8 mouse cellular contexts compared by ENCODE assay signal in genomic region chr4:126058997-126059362, GRCm38 (mm10). TPM values are rescaled to one million over a fixed set of nuclear protein-coding genes. Genes with fewer than 3 reads are reported as not detected.
A peak's percentile ranks its signal among the peaks of the same experiment; 100 is the strongest.
DNase-seq lines count a peak whose midpoint lies in the region; ATAC-seq and TF ChIP-seq lines count a peak whose summit lies in the region.

No protein-coding gene starts in this region.

- H3K9ac ChIP-seq in midbrain, embryonic 15.5 days: peak overlapping the region; percentile 74

- no peak for TF ChIP-seq CTCF in lung, adult 2 months (IDR thresholded peaks at IDR 0.05; ENCODE audit: insufficient read depth, low read length)
- TF ChIP-seq CTCF in embryonic fibroblast, embryonic 13.5 days (IDR thresholded peaks at IDR 0.05; ENCODE audit: borderline replicate concordance, insufficient read depth, low read length): no peak

- H3K9me3 ChIP-seq in midbrain, embryonic 15.5 days: no peaks in the 10 kb centered on the region

- H3K4me1 ChIP-seq in lung, adult 2 months (ENCODE audit: control insufficient read depth, insufficient read depth, low read length): 0 out of 2 replicates have a peak, but pooled peaks cover 4% of the 10 kb centered on the region
- no peaks in the 10 kb centered on the region; the same call in 1 of the 2 replicates for H3K4me1 ChIP-seq in embryonic fibroblast, embryonic 13.5 days (ENCODE audit: control insufficient read depth, insufficient read depth, low read length)
- H3K4me1 ChIP-seq in midbrain, embryonic 15.5 days: peaks cover 24% of the 10 kb centered on the region

- peak overlapping the region; percentile 67 for H3K4me2 ChIP-seq in midbrain, embryonic 15.5 days

- DNase-seq in lung, adult 2 months: no peak
- DNase-seq in lung, postnatal 14 days: no peak
- DNase-seq in layer of hippocampus, adult 8-10 months (ENCODE audit: low spot score in 2 of 2): peak; percentile 66 to 74
- no peak for DNase-seq in B cell, adult 2 months
- DNase-seq in adrenal gland, postnatal 36 days: no peak
- no peak for DNase-seq in spleen, adult 18-20 months

- 44% methylated on average over 9 of the region's 9 CpGs for WGBS in lung, adult 2 months
- WGBS in midbrain, embryonic 15.5 days: 31% methylated on average over 9 of the region's 9 CpGs

- H3K27ac ChIP-seq in embryonic fibroblast, embryonic 13.5 days (ENCODE audit: insufficient read depth, low read length): no peak overlapping the region
- peak overlapping the region; percentile 63 for H3K27ac ChIP-seq in midbrain, embryonic 15.5 days

- H3K36me3 ChIP-seq in midbrain, embryonic 15.5 days (replicated peaks): peaks cover 17% of the 10 kb centered on the region

- ATAC-seq in midbrain, embryonic 15.5 days (replicated peaks): no peak

- peak overlapping the region; percentile 74 for H3K4me3 ChIP-seq in lung, adult 2 months (replicated peaks; ENCODE audit: extremely low read depth, low read depth, low read length)
- peak overlapping the region; percentile 68 for H3K4me3 ChIP-seq in embryonic fibroblast, embryonic 13.5 days (ENCODE audit: insufficient read depth, low read length)
- H3K4me3 ChIP-seq in midbrain, embryonic 15.5 days: peak overlapping the region; percentile 63

- TF ChIP-seq POLR2A in lung, adult 2 months (IDR thresholded peaks at IDR 0.05; ENCODE audit: borderline replicate concordance, extremely low read depth, low read depth, low read length): no peak
- no peak for TF ChIP-seq POLR2A in embryonic fibroblast, embryonic 13.5 days (IDR thresholded peaks at IDR 0.05; ENCODE audit: low read depth, low read length)

- no peaks in the 10 kb centered on the region for H3K27me3 ChIP-seq in midbrain, embryonic 15.5 days (replicated peaks)

RNA-seq across cellular contexts. Expression of gene Oscp1, which starts 0.6 kb away (rescaled TPM):
- polyA plus RNA-seq in lung, adult 2 months (2012; rRNA removed): 2.8 and 4.5 TPM in 2 replicates
- 5.0 and 8.1 TPM in 2 replicates for polyA plus RNA-seq in embryonic fibroblast, embryonic 13.5 days (2011; ENCODE audit: insufficient read length, low read depth, missing spikeins)
- total RNA-seq in layer of hippocampus, adult 8-10 months (2022): 10 to 100 TPM; 45.2 to 63.6 (median 50.8) TPM
- polyA plus RNA-seq in midbrain, embryonic 15.5 days (2015; fragmentation: Nextera tagmentation; extraction: Ambion mirVana): 43.7 and 47.7 TPM in 2 replicates
- total RNA-seq in adrenal gland, postnatal 36 days (2021): 10 to 100 TPM in 1 of 2 experiments, 1 to 10 TPM in 1; 9.7 to 15.2 TPM

RNA-seq across cellular contexts. Expression of gene Mrps15, which starts 12.3 kb away (rescaled TPM):
- 48.6 and 49.8 TPM in 2 replicates for polyA plus RNA-seq in lung, adult 2 months (2012; rRNA removed)
- polyA plus RNA-seq in embryonic fibroblast, embryonic 13.5 days (2011; ENCODE audit: insufficient read length, low read depth, missing spikeins): 72.2 and 72.6 TPM in 2 replicates
- 10 to 100 TPM; 42.2 to 55.3 (median 46.5) TPM for total RNA-seq in layer of hippocampus, adult 8-10 months (2022)
- polyA plus RNA-seq in midbrain, embryonic 15.5 days (2015; fragmentation: Nextera tagmentation; extraction: Ambion mirVana): 130 and 131 TPM in 2 replicates
- total RNA-seq in adrenal gland, postnatal 36 days (2021): 10 to 100 TPM; 76.6 to 90.3 TPM

RNA-seq across cellular contexts. Expression of gene Csf3r, which starts 34.6 kb away (rescaled TPM):
- 20.9 and 39.2 TPM in 2 replicates for polyA plus RNA-seq in lung, adult 2 months (2012; rRNA removed)
- polyA plus RNA-seq in embryonic fibroblast, embryonic 13.5 days (2011; ENCODE audit: insufficient read length, low read depth, missing spikeins): 0.26 TPM in 1 of 2 replicates, not detected in the other
- 10 to 100 TPM in 2 of 4 experiments, 1 to 10 TPM in 2; 6.2 to 42.2 (median 23.2) TPM for total RNA-seq in layer of hippocampus, adult 8-10 months (2022)
- polyA plus RNA-seq in midbrain, embryonic 15.5 days (2015; fragmentation: Nextera tagmentation; extraction: Ambion mirVana): 0.60 and 0.74 TPM in 2 replicates
- 1 to 10 TPM; 1.1 to 2.2 TPM for total RNA-seq in adrenal gland, postnatal 36 days (2021)

RNA-seq across cellular contexts. Expression of gene Lsm10, which starts 37.4 kb away (rescaled TPM):
- 30.2 and 34.8 TPM in 2 replicates for polyA plus RNA-seq in lung, adult 2 months (2012; rRNA removed)
- polyA plus RNA-seq in embryonic fibroblast, embryonic 13.5 days (2011; ENCODE audit: insufficient read length, low read depth, missing spikeins): 34.3 and 38.7 TPM in 2 replicates
- 10 to 100 TPM; 14.3 to 17.5 (median 16.1) TPM for total RNA-seq in layer of hippocampus, adult 8-10 months (2022)
- 48.7 and 53.0 TPM in 2 replicates for polyA plus RNA-seq in midbrain, embryonic 15.5 days (2015; fragmentation: Nextera tagmentation; extraction: Ambion mirVana)
- 10 to 100 TPM; 21.8 to 40.1 TPM for total RNA-seq in adrenal gland, postnatal 36 days (2021)

RNA-seq across cellular contexts. Expression of gene Stk40, which starts 44.8 kb away (rescaled TPM):
- polyA plus RNA-seq in lung, adult 2 months (2012; rRNA removed): 38.0 and 41.1 TPM in 2 replicates
- 26.4 and 34.1 TPM in 2 replicates for polyA plus RNA-seq in embryonic fibroblast, embryonic 13.5 days (2011; ENCODE audit: insufficient read length, low read depth, missing spikeins)
- 10 to 100 TPM; 25.4 to 36.5 (median 31.1) TPM for total RNA-seq in layer of hippocampus, adult 8-10 months (2022)
- 34.4 and 35.2 TPM in 2 replicates for polyA plus RNA-seq in midbrain, embryonic 15.5 days (2015; fragmentation: Nextera tagmentation; extraction: Ambion mirVana)
- total RNA-seq in adrenal gland, postnatal 36 days (2021): 10 to 100 TPM; 52.4 to 63.1 TPM

Comparison
In these comparisons a context has a peak if more than half of its experiments do, and no peak if none do; other contexts are left out.
1. DNase-seq: peak in layer of hippocampus, adult 8-10 months (2 of 2); none in lung, adult 2 months (single experiment), lung, postnatal 14 days (single experiment), B cell, adult 2 months (0 of 2), adrenal gland, postnatal 36 days (0 of 2) and spleen, adult 18-20 months (0 of 2).
2. RNA of gene Csf3r, which starts 34.6 kb away (polyA plus RNA-seq): 20.9 to 39.2 TPM in lung, adult 2 months; 0.60 to 0.74 TPM in midbrain, embryonic 15.5 days and 0.26 TPM in embryonic fibroblast, embryonic 13.5 days; every median in the first group is over 10 times any median in the second.
3. Peak in every context shown above with its lines, with median percentiles within 50 percentile points of each other: H3K4me3 ChIP-seq.